8 mouse cellular contexts compared by ENCODE assay signal in the genomic region with DNA sequence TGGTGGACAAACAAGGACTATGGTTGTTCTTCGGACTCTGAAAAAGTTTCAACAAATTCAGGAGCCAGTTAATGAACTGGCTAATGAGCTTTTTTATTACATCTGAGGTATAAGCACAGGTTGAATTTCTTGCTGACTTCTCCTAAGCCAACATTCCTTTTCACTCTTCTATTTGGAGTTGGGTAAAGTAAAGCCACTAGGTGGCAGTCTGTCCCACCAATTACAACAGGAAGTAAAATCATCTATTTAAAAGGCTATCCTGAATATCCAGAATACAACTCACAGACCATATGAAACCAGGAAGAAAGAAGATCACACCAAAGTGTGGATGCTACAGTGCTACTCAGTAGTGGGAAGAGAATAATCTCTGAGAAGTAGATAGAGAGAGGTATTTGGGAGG. TPM values are rescaled to one million over a fixed set of nuclear protein-coding genes. Genes with fewer than 3 reads are reported as not detected.
DNase-seq lines count a peak whose midpoint lies in the region; ATAC-seq and TF ChIP-seq lines count a peak whose summit lies in the region.
"Had no signal": no experiment of that assay in that cellular context is flagged by ENCODE, and none has a peak within 500 bp of the region (broad histone marks: within the 10 kb centered on the region; RNA-seq: fewer than 3 reads in every experiment).

No protein-coding gene starts in this region.

- H3K9ac ChIP-seq in kidney, postnatal 0 days (ENCODE audit: low read depth, low read length), result no peak overlapping the region

- H3K4me2 ChIP-seq in kidney, postnatal 0 days (ENCODE audit: low read length), result no peak overlapping the region

- no peaks in the 10 kb centered on the region for H3K36me3 ChIP-seq in kidney, postnatal 0 days (ENCODE audit: insufficient read depth, low read length)
- no peaks in the 10 kb centered on the region for H3K36me3 ChIP-seq in E14TG2a.4 (ENCODE audit: insufficient read depth, low read length)

- H3K4me3 ChIP-seq in kidney, postnatal 0 days (replicated peaks; ENCODE audit: low read depth, low read length), result no peak overlapping the region
- no peak overlapping the region for H3K4me3 ChIP-seq in E14TG2a.4 (replicated peaks; ENCODE audit: low read length)

- no peak for ATAC-seq in kidney, postnatal 0 days (replicated peaks; ENCODE audit: low FRiP score, low read depth)

- 18% methylated on average over 1 of the region's 1 CpGs for WGBS in kidney, postnatal 0 days

- no peaks in the 10 kb centered on the region for H3K9me3 ChIP-seq in kidney, postnatal 0 days (replicated peaks; ENCODE audit: low read length)
- peaks cover 24% of the 10 kb centered on the region for H3K9me3 ChIP-seq in E14TG2a.4 (ENCODE audit: low read length)

- peak; percentile 36 for DNase-seq in kidney, postnatal 0 days (ENCODE audit: low spot score)
- DNase-seq in kidney, adult 18-20 months, result no peak
- DNase-seq in A20 (ENCODE audit: low read depth, low spot score), result peak; percentile 25
- peak; percentile 8 for DNase-seq in fibroblast of lung, adult 2 months (ENCODE audit: low read depth)
- DNase-seq in natural killer cell, adult 2 months (ENCODE audit: low spot score in 2 of 2), result no peak
- no peak for DNase-seq in adrenal gland, postnatal 14 days

- H3K27me3 ChIP-seq in kidney, postnatal 0 days (ENCODE audit: insufficient read depth, low read length), result no peaks in the 10 kb centered on the region
- no peaks in the 10 kb centered on the region for H3K27me3 ChIP-seq in E14TG2a.4 (ENCODE audit: insufficient read depth, low read length)

- H3K4me1 ChIP-seq in kidney, postnatal 0 days (replicated peaks; ENCODE audit: insufficient read depth, low read length), result no peaks in the 10 kb centered on the region
- no peaks in the 10 kb centered on the region for H3K4me1 ChIP-seq in E14TG2a.4 (replicated peaks; ENCODE audit: low read depth, low read length)

- H3K27ac ChIP-seq in kidney, postnatal 0 days, result no peak overlapping the region

- peak; percentile 69 for TF ChIP-seq CTCF in kidney, postnatal 0 days (IDR thresholded peaks at IDR 0.05; ENCODE audit: low read depth)
- peak; percentile 34 for TF ChIP-seq CTCF in E14TG2a.4 (conservative IDR thresholded peaks at IDR 0.05; ENCODE audit: low read length)

RNA-seq across cellular contexts. Expression of a gene that starts 48.1 kb away (rescaled TPM):
- polyA plus RNA-seq in kidney, postnatal 0 days (2015; fragmentation: Nextera tagmentation; extraction: Ambion mirVana), result not detected in 2 replicates
- total RNA-seq in adrenal gland, postnatal 14 days (2021), result not detected in 2 replicates
- polyA plus RNA-seq: large intestine, adult 2 months had no signal

Comparison
In these comparisons a context has a peak if more than half of its experiments do, and no peak if none do; other contexts are left out.
1. DNase-seq: peak in kidney, postnatal 0 days (single experiment), A20 (single experiment) and fibroblast of lung, adult 2 months (single experiment); none in kidney, adult 18-20 months (single experiment), natural killer cell, adult 2 months (0 of 2) and adrenal gland, postnatal 14 days (single experiment).